15 mouse cellular contexts compared by ENCODE assay signal in genomic region chr11:17007517-17008173, GRCm38 (mm10). TPM values are rescaled to one million over a fixed set of nuclear protein-coding genes. Genes with fewer than 3 reads are reported as not detected.
DNase-seq lines count a peak whose midpoint lies in the region; ATAC-seq and TF ChIP-seq lines count a peak whose summit lies in the region.
"Had no signal": no experiment of that assay in that cellular context is flagged by ENCODE, and none has a peak within 500 bp of the region (broad histone marks: within the 10 kb centered on the region; RNA-seq: fewer than 3 reads in every experiment).

No protein-coding gene starts in this region.

- H3K27me3 ChIP-seq in liver, embryonic 15.5 days, result no peaks in the 10 kb centered on the region
- H3K27me3 ChIP-seq: embryonic facial prominence, embryonic 12.5 days; midbrain, embryonic 13.5 days had no signal

- no peak for TF ChIP-seq POLR2A in bone marrow, adult 2 months (IDR thresholded peaks at IDR 0.05; ENCODE audit: borderline replicate concordance, control insufficient read depth, low read depth, low read length)

- no peak for TF ChIP-seq CTCF in bone marrow, adult 2 months (IDR thresholded peaks at IDR 0.05; ENCODE audit: control insufficient read depth, insufficient read depth, low read length)

- no peak overlapping the region for H3K9ac ChIP-seq in liver, embryonic 15.5 days
- H3K9ac ChIP-seq: embryonic facial prominence, embryonic 12.5 days; midbrain, embryonic 13.5 days had no signal

- H3K4me3 ChIP-seq in bone marrow, adult 2 months (replicated peaks; ENCODE audit: control insufficient read depth, low read depth, low read length), result peak overlapping the region; percentile 79
- H3K4me3 ChIP-seq in liver, embryonic 15.5 days (replicated peaks), result peak overlapping the region; percentile 23
- H3K4me3 ChIP-seq: embryonic facial prominence, embryonic 12.5 days; hindbrain, embryonic 10.5 days; left cerebral cortex, adult 2 months; midbrain, embryonic 13.5 days had no signal

- peak overlapping the region; percentile 19; the same call in 1 of the 2 replicates for H3K27ac ChIP-seq in bone marrow, adult 2 months (ENCODE audit: control insufficient read depth, insufficient read depth, low read depth, low read length, poor library complexity)
- H3K27ac ChIP-seq in liver, embryonic 15.5 days (replicated peaks), result no peak overlapping the region
- H3K27ac ChIP-seq: embryonic facial prominence, embryonic 12.5 days; hindbrain, embryonic 10.5 days; left cerebral cortex, adult 2 months; midbrain, embryonic 13.5 days had no signal

- DNase-seq in layer of hippocampus, adult 9-11 months, result peak; percentile 23
- no peak for DNase-seq in layer of hippocampus, adult 11-12 months (ENCODE audit: low spot score)
- peak; percentile 39 for DNase-seq in 416B (ENCODE audit: low read depth)
- DNase-seq in kidney, postnatal 25 days, result no peak
- DNase-seq in retina, embryonic 14.5 days (ENCODE audit: low spot score), result no peak
- DNase-seq in adrenal gland, adult 18-20 months (ENCODE audit: low spot score in 2 of 2), result no peak
- DNase-seq: adrenal gland, postnatal 36 days; cerebellum, adult 18-20 months; thymus, adult 18-20 months had no signal

- WGBS in bone marrow, adult 2 months, result 20% methylated on average over 5 of the region's 5 CpGs
- 35% methylated on average over 5 of the region's 5 CpGs for WGBS in liver, embryonic 15.5 days (ENCODE audit: insufficient replicate concordance)

- no peaks in the 10 kb centered on the region for H3K9me3 ChIP-seq in liver, embryonic 15.5 days (replicated peaks)
- H3K9me3 ChIP-seq: embryonic facial prominence, embryonic 12.5 days; hindbrain, embryonic 10.5 days; midbrain, embryonic 13.5 days had no signal

- H3K36me3 ChIP-seq in liver, embryonic 15.5 days (replicated peaks), result no peaks in the 10 kb centered on the region
- H3K36me3 ChIP-seq: embryonic facial prominence, embryonic 12.5 days; hindbrain, embryonic 10.5 days; midbrain, embryonic 13.5 days had no signal

- ATAC-seq in liver, embryonic 15.5 days (ENCODE audit: insufficient read depth), result no peak
- ATAC-seq: midbrain, embryonic 13.5 days had no signal

- peaks cover 3% of the 10 kb centered on the region; the same call in 1 of the 2 replicates for H3K4me1 ChIP-seq in bone marrow, adult 2 months (ENCODE audit: control insufficient read depth, insufficient read depth, low read length)
- peaks cover 6% of the 10 kb centered on the region; the same call in 1 of the 2 replicates for H3K4me1 ChIP-seq in liver, embryonic 15.5 days (replicated peaks)
- H3K4me1 ChIP-seq: embryonic facial prominence, embryonic 12.5 days; hindbrain, embryonic 10.5 days; midbrain, embryonic 13.5 days had no signal

- H3K4me2 ChIP-seq in liver, embryonic 15.5 days, result no peak overlapping the region
- H3K4me2 ChIP-seq: embryonic facial prominence, embryonic 12.5 days; midbrain, embryonic 13.5 days had no signal

RNA-seq across cellular contexts. Expression of gene Cnrip1, which starts 43.7 kb away (rescaled TPM):
- 3.2 and 6.2 TPM in 2 replicates for polyA plus RNA-seq in bone marrow, adult 2 months (2011; ENCODE audit: insufficient read depth, insufficient read length, low replicate concordance, missing spikeins)
- polyA plus RNA-seq in liver, embryonic 15.5 days (2015; fragmentation: Nextera tagmentation; extraction: Ambion mirVana), result 2.8 and 2.9 TPM in 2 replicates
- 10 to 100 TPM; 13.5 to 15.5 TPM for total RNA-seq in adrenal gland, adult 18-20 months (2021)

RNA-seq across cellular contexts. Expression of gene Plek, which starts 44.5 kb away (rescaled TPM):
- polyA plus RNA-seq in bone marrow, adult 2 months (2011; ENCODE audit: insufficient read depth, insufficient read length, low replicate concordance, missing spikeins), result 51.3 and 72.7 TPM in 2 replicates
- 16.3 and 18.0 TPM in 2 replicates for polyA plus RNA-seq in liver, embryonic 15.5 days (2015; fragmentation: Nextera tagmentation; extraction: Ambion mirVana)
- total RNA-seq in adrenal gland, adult 18-20 months (2021), result 1 to 10 TPM; 5.3 to 7.1 TPM

RNA-seq across cellular contexts. Expression of gene Fbxo48, which starts 56.5 kb away (rescaled TPM):
- 1.9 and 4.9 TPM in 2 replicates for polyA plus RNA-seq in bone marrow, adult 2 months (2011; ENCODE audit: insufficient read depth, insufficient read length, low replicate concordance, missing spikeins)
- polyA plus RNA-seq in liver, embryonic 15.5 days (2015; fragmentation: Nextera tagmentation; extraction: Ambion mirVana), result 1.5 and 1.7 TPM in 2 replicates
- total RNA-seq in adrenal gland, adult 18-20 months (2021), result under 1 TPM; 0.32 to 0.33 TPM

Comparison
In these comparisons a context has a peak if more than half of its experiments do, and no peak if none do; other contexts are left out.
1. DNase-seq: peak in layer of hippocampus, adult 9-11 months (single experiment) and 416B (single experiment); none in layer of hippocampus, adult 11-12 months (single experiment), kidney, postnatal 25 days (0 of 2), retina, embryonic 14.5 days (single experiment) and adrenal gland, adult 18-20 months (0 of 2).